Mouse (Mus musculus) MEL (cell line): ENCODE measurements around the gene Slc35e3. TPM values are rescaled to one million over a fixed set of nuclear protein-coding genes. Genes with fewer than 3 reads are reported as not detected.

Experiments used
- DNase-seq: peaks from one replicate; pipeline ENCODE4 v3.0.0; 2011; ENCODE audit warnings: low read depth, low spot score
- H3K27ac ChIP-seq: 2 replicates; pipeline ENCODE4 v1.5.1; 2012; ENCODE audit warnings: low read depth, mild to moderate bottlenecking, control low read depth, low read length, moderate library complexity; ENCODE audit not compliant: control insufficient read depth
- H3K27me3 ChIP-seq, 2 experiments: fragments of 150-350 bp in 1 of 2; sonication (generic) in 1 of 2; 2 replicates each; pipeline ENCODE4 v1.6.1; 2012; ENCODE audit warnings: low read length in 2 of 2, mild to moderate bottlenecking in 2 of 2, improper control_type of control experiment in 1 of 2, moderate library complexity in 1 of 2; ENCODE audit not compliant: insufficient read depth in 2 of 2, control insufficient read depth in 1 of 2
- H3K36me3 ChIP-seq, 2 experiments: 2 replicates each; pipeline ENCODE4 v1.6.1; 2012 to 2014; ENCODE audit warnings: low read length in 2 of 2, improper control_type of control experiment in 1 of 2, inconsistent platforms in 1 of 2, mild to moderate bottlenecking in 1 of 2; ENCODE audit not compliant: insufficient read depth in 2 of 2, control insufficient read depth in 1 of 2
- H3K4me1 ChIP-seq, 2 experiments: fragments of 150-350 bp in 1 of 2; sonication (generic) in 1 of 2; 2 replicates each; pipeline ENCODE4 v1.6.1; 2012; ENCODE audit warnings: low read length in 2 of 2, improper control_type of control experiment in 1 of 2, mild to moderate bottlenecking in 1 of 2; ENCODE audit not compliant: insufficient read depth in 2 of 2, control insufficient read depth in 1 of 2
- H3K4me3 ChIP-seq, 2 experiments: fragments of 150-350 bp in 1 of 2; sonication (generic) in 1 of 2; 2 replicates each; pipeline ENCODE4 v1.5.1; 2012; ENCODE audit warnings: low read depth in 2 of 2, low read length in 2 of 2, mild to moderate bottlenecking in 2 of 2, moderate library complexity in 2 of 2, control low read depth in 1 of 2, improper control_type of control experiment in 1 of 2; ENCODE audit not compliant: control insufficient read depth in 1 of 2, insufficient read depth in 1 of 2
- H3K79me2 ChIP-seq: 2 replicates; pipeline ENCODE4 v1.6.1; 2012; ENCODE audit warnings: mild to moderate bottlenecking, low read length, moderate library complexity; ENCODE audit not compliant: control insufficient read depth, poor library complexity, insufficient read depth
- H3K9ac ChIP-seq: 2 replicates; pipeline ENCODE4 v1.6.1; 2012; ENCODE audit warnings: low read depth, mild to moderate bottlenecking, control low read depth, low read length, moderate library complexity; ENCODE audit not compliant: control insufficient read depth, poor library complexity, severe bottlenecking
- H3K9me3 ChIP-seq: fragments of 150-350 bp; sonication (generic); replicated peaks from 2 replicates; pipeline ENCODE4 v1.6.1; 2012; ENCODE audit warnings: mild to moderate bottlenecking, low read length, improper control_type of control experiment, moderate library complexity; ENCODE audit not compliant: insufficient read depth
- CHD1 ChIP-seq: IDR thresholded peaks from 2 replicates; pipeline ENCODE4 v1.6.1; 2012; ENCODE audit warnings: low read depth, mild to moderate bottlenecking, inconsistent platforms, low read length, improper control_type of control experiment
- CHD2 ChIP-seq: IDR thresholded peaks from 2 replicates; pipeline ENCODE4 v1.6.1; 2011; ENCODE audit warnings: low read length, improper control_type of control experiment
- E2F4 ChIP-seq: IDR thresholded peaks from 2 replicates; pipeline ENCODE4 v1.6.1; 2011; ENCODE audit warnings: low read depth, low read length, improper control_type of control experiment, borderline replicate concordance
- GABPA ChIP-seq: IDR thresholded peaks from 2 replicates; pipeline ENCODE4 v1.6.1; 2012; ENCODE audit warnings: low read depth, mild to moderate bottlenecking, inconsistent platforms, low read length, improper control_type of control experiment, moderate library complexity
- GATA1 ChIP-seq: IDR thresholded peaks from 2 replicates; pipeline ENCODE4 v1.6.1; 2011; ENCODE audit warnings: low read depth, low read length, improper control_type of control experiment
- MAFK ChIP-seq: IDR thresholded peaks from 2 replicates; pipeline ENCODE4 v1.6.1; 2011; ENCODE audit warnings: low read depth, mild to moderate bottlenecking, low read length, improper control_type of control experiment, borderline replicate concordance
- MEF2A ChIP-seq: IDR thresholded peaks from 2 replicates; pipeline ENCODE4 v1.6.1; 2014; ENCODE audit warnings: low read depth, mild to moderate bottlenecking, inconsistent platforms, low read length, improper control_type of control experiment; ENCODE audit not compliant: poor library complexity, insufficient replicate concordance, severe bottlenecking; ENCODE audit errors: extremely low read depth
- POLR2A ChIP-seq, 2 experiments: IDR thresholded peaks; 2 replicates each; pipeline ENCODE4 v1.6.1; 2011 to 2012; ENCODE audit warnings: low read length in 2 of 2, mild to moderate bottlenecking in 2 of 2, control low read depth in 1 of 2, improper control_type of control experiment in 1 of 2, low read depth in 1 of 2, moderate library complexity in 1 of 2; ENCODE audit not compliant: control insufficient read depth in 1 of 2, insufficient read depth in 1 of 2, poor library complexity in 1 of 2
- POLR2AphosphoS2 ChIP-seq: IDR thresholded peaks from 2 replicates; pipeline ENCODE4 v1.6.1; 2011; ENCODE audit warnings: low read length, improper control_type of control experiment
- RAD21 ChIP-seq: IDR thresholded peaks from 2 replicates; pipeline ENCODE4 v1.6.1; 2011; ENCODE audit warnings: mild to moderate bottlenecking, low read depth, low read length, improper control_type of control experiment
- SIN3A ChIP-seq: IDR thresholded peaks from 2 replicates; pipeline ENCODE4 v1.6.1; 2012; ENCODE audit warnings: low read length, improper control_type of control experiment, inconsistent platforms
- SMC3 ChIP-seq: IDR thresholded peaks from 2 replicates; pipeline ENCODE4 v1.6.1; 2011; ENCODE audit warnings: low read depth, low read length, improper control_type of control experiment
- TAL1 ChIP-seq: IDR thresholded peaks from 2 replicates; pipeline ENCODE4 v1.6.1; 2012; ENCODE audit warnings: mild to moderate bottlenecking, inconsistent platforms, low read length, moderate library complexity, mixed read lengths
- TBP ChIP-seq: IDR thresholded peaks from 2 replicates; pipeline ENCODE4 v1.8.0; 2011; ENCODE audit warnings: low read depth, low read length, improper control_type of control experiment
- UBTF ChIP-seq: IDR thresholded peaks from 2 replicates; pipeline ENCODE4 v1.6.1; 2012; ENCODE audit warnings: low read depth, mild to moderate bottlenecking, inconsistent platforms, low read length, improper control_type of control experiment, moderate library complexity, borderline replicate concordance; ENCODE audit not compliant: insufficient read depth
- ZKSCAN1 ChIP-seq: IDR thresholded peaks from 2 replicates; pipeline ENCODE4 v1.6.1; 2012; ENCODE audit warnings: low read depth, mild to moderate bottlenecking, inconsistent platforms, low read length, improper control_type of control experiment, moderate library complexity
- ZMIZ1 ChIP-seq: IDR thresholded peaks from 2 replicates; pipeline ENCODE4 v1.6.1; 2012; ENCODE audit warnings: low read depth, mild to moderate bottlenecking, inconsistent platforms, low read length, improper control_type of control experiment, moderate library complexity
- polyA plus RNA-seq, 2 experiments: library from polyadenylated mRNA; stranded (reverse) in 1 of 2; unstranded in 1 of 2; fragments of >175 nt in 1 of 2; fragments of >200 nt in 1 of 2; gene quantifications; 2 replicates each; pipeline versions ENCODE4 v1.2.1 to v1.2.4; 2012; ENCODE audit warnings: low replicate concordance in 2 of 2, low read depth in 1 of 2; ENCODE audit not compliant: insufficient read length in 2 of 2, insufficient read depth in 1 of 2, missing spikeins in 1 of 2
- total RNA-seq: library from RNA; depleted of rRNA; stranded (reverse); fragments of 300-350 nt; gene quantifications from 2 replicates; pipeline ENCODE4 v1.2.3, GENCODE M21; 2012

Gene Slc35e3
- total and polyA plus RNA-seq, 3 experiments, result 3.7 to 7.4 TPM; not detected in 1

GRCm38 (mm10) chr10:117685849-117686591, 60.1 kb downstream of the Slc35e3 start:
- no peaks in the 10 kb centered on the region for H3K27me3 ChIP-seq
- no peaks in the 10 kb centered on the region for H3K9me3 ChIP-seq
- no peak for DNase-seq
- H3K4me3 ChIP-seq, result no peak overlapping the region
- H3K4me1 ChIP-seq, result no peaks in the 10 kb centered on the region
- peaks cover 0 to 7% of the 10 kb centered on the region in 2 experiments; a peak in 2 of 4 replicates for H3K36me3 ChIP-seq
- H3K79me2 ChIP-seq, result no peaks in the 10 kb centered on the region
- no peak overlapping the region for H3K27ac ChIP-seq
- H3K9ac ChIP-seq, result no peak overlapping the region
- no peak for TF ChIP-seq TAL1
- TF ChIP-seq UBTF, result no peak
- TF ChIP-seq GABPA, result no peak
- TF ChIP-seq MAFK, result no peak
- TF ChIP-seq CHD2, result no peak
- TF ChIP-seq POLR2A (IDR thresholded peaks at IDR 0.05; ENCODE audit: control insufficient read depth in 1 of 2, insufficient read depth in 1 of 2, low read depth in 1 of 2, low read length in 2 of 2, poor library complexity in 1 of 2), result no peak
- TF ChIP-seq CHD1, result no peak
- TF ChIP-seq E2F4, result no peak
- TF ChIP-seq ZKSCAN1, result no peak
- no peak for TF ChIP-seq TBP
- no peak for TF ChIP-seq MEF2A
- no peak for TF ChIP-seq SIN3A
- no peak for TF ChIP-seq RAD21
- TF ChIP-seq, all 39 proteins: peak for 0

DNA sequence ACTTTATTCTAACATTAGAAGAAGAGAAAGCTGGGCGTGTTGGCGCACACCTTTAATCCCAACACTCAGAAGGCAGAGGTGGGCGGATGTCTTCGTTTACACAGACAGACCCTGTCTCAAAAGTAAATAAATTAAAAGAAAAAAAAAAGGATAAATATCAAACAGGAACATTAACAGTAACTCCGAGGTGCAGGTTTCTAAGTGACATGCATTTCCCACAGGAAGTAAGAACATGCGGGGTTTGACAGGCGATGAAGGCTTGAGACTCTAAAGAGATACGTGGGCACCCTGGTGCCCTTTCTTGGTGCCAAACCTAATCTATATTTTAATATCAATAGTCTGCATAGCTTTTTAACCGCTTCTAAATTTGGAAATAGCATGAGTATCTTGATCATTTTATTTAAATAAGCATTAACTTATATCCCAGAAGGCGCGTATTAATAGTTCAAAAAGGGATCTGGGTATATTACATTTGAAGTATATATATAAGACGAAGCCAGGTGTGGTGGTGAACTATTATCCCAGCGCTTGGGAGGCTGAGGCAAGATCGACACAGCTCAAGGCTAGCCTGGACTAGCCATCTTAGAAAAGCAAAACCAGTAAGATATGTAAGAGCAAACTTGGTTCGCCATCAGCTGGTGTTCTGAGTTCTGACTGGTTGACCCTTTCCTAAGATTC, 60.9 kb downstream of the Slc35e3 start:
- H3K36me3 ChIP-seq, result peaks cover 0 to 2% of the 10 kb centered on the region in 2 experiments; a peak in 2 of 4 replicates
- no peak for TF ChIP-seq POLR2AphosphoS2
- TF ChIP-seq GATA1, result no peak
- TF ChIP-seq ZKSCAN1, result no peak
- no peak for TF ChIP-seq SMC3
- TF ChIP-seq POLR2A (IDR thresholded peaks at IDR 0.05; ENCODE audit: control insufficient read depth in 1 of 2, insufficient read depth in 1 of 2, low read depth in 1 of 2, low read length in 2 of 2, poor library complexity in 1 of 2), result no peak
- TF ChIP-seq TAL1, result no peak
- TF ChIP-seq ZMIZ1, result no peak
- no peaks in the 10 kb centered on the region for H3K4me1 ChIP-seq
- H3K4me3 ChIP-seq, result no peak overlapping the region
- no peaks in the 10 kb centered on the region for H3K9me3 ChIP-seq
- H3K27me3 ChIP-seq, result no peaks in the 10 kb centered on the region
- H3K27ac ChIP-seq, result no peak overlapping the region
- H3K9ac ChIP-seq, result no peak overlapping the region
- no peak for DNase-seq
- H3K79me2 ChIP-seq, result no peaks in the 10 kb centered on the region
